Mouse (Mus musculus) lung, postnatal 0 days (tissue): Measurements from ENCODE around the gene Tmem213.

Source experiments
- CTCF ChIP-seq: IDR thresholded peaks from 2 replicates; pipeline ENCODE4 v1.5.1; 2016; ENCODE audit warnings: antibody characterized with exemption, mild to moderate bottlenecking
- EP300 ChIP-seq: IDR thresholded peaks from 2 replicates; pipeline ENCODE4 v1.6.1; 2016; ENCODE audit warnings: antibody characterized with exemption, mild to moderate bottlenecking, control low read depth

GRCm38 (mm10) chr6:38064621-38065020 lies 44.4 kb upstream of the Tmem213 start:
- TF ChIP-seq CTCF (no peak), EP300 (no peak)
